Mouse (Mus musculus) forebrain, embryonic 12.5 days (tissue): ENCODE results near the gene Gm21258. TPM values are rescaled to one million over a fixed set of nuclear protein-coding genes. Genes with fewer than 3 reads are reported as not detected.
"Not testable (repeated sequence)": the region's sequence is repeated elsewhere in the genome, so short reads cannot be mapped to it uniquely, and the experiment has no call there.

Experiments used
- ATAC-seq: fragments of 200-750 bp; cut with Nextera tagmentation; 2 replicates; pipeline ENCODE4 v1.8.0; 2017; ENCODE audit warnings: moderate TSS enrichment; ENCODE audit not compliant: low FRiP score
- H3K27ac ChIP-seq: fragments of 300-500 bp; sonication (generic); 2 replicates; pipeline ENCODE4 v1.5.1; 2016; ENCODE audit warnings: mild to moderate bottlenecking
- H3K27me3 ChIP-seq: fragments of 300-500 bp; sonication (generic); 2 replicates; pipeline ENCODE4 v1.6.1; 2016; ENCODE audit warnings: mild to moderate bottlenecking
- H3K36me3 ChIP-seq: fragments of 300-500 bp; sonication (generic); replicated peaks from 2 replicates; pipeline ENCODE4 v1.6.1; 2016; ENCODE audit warnings: mild to moderate bottlenecking
- H3K4me1 ChIP-seq: fragments of 300-500 bp; sonication (generic); 2 replicates; pipeline ENCODE4 v1.6.1; 2016
- H3K4me2 ChIP-seq: fragments of 300-500 bp; sonication (generic); 2 replicates; pipeline ENCODE4 v1.6.1; 2016; ENCODE audit warnings: mild to moderate bottlenecking, moderate library complexity
- H3K4me3 ChIP-seq: fragments of 300-500 bp; sonication (generic); replicated peaks from 2 replicates; pipeline ENCODE4 v1.5.1; 2016; ENCODE audit warnings: mild to moderate bottlenecking
- H3K9ac ChIP-seq: fragments of 300-500 bp; sonication (generic); 2 replicates; pipeline ENCODE4 v1.6.1; 2016; ENCODE audit warnings: mild to moderate bottlenecking
- H3K9me3 ChIP-seq: fragments of 300-500 bp; sonication (generic); 2 replicates; pipeline ENCODE4 v1.6.1; 2016
- WGBS: fragments of 180-500 bp; shearing (Covaris S2); methylation state at CpG from one replicate; pipeline ENCODE4 v1.1.7; 2016; 5-methylcytosine and 5-hydroxymethylcytosine counted together
- polyA plus RNA-seq: library from polyadenylated mRNA; unstranded; fragments of >200 nt; fragmentation: Nextera tagmentation; extraction: Ambion mirVana; gene quantifications from 2 replicates; pipeline ENCODE4 v1.2.1, GENCODE M21; 2016

The Gm21258 gene
- polyA plus RNA-seq: not detected in 2 replicates

- not testable (repeated sequence) for H3K9ac ChIP-seq, ATAC-seq, H3K4me2 ChIP-seq, H3K4me3 ChIP-seq, H3K36me3 ChIP-seq, H3K27me3 ChIP-seq, H3K4me1 ChIP-seq, H3K27ac ChIP-seq, H3K9me3 ChIP-seq
- no CpG with 5 or more reads among the region's 6 CpGs for WGBS
Observed at GRCm38 (mm10) chrY:52779740-52780139, at the start of gene Gm21258. Gene Gm21258, plus strand, starts transcription at chrY:52780040.
